Mouse (Mus musculus) lung, embryonic 16.5 days (tissue): ENCODE measurements at regions not wholly inside any gene's neighbourhood (a gene's known extent, or its start where the extent isn't known, plus 50 kb on each side); places are given as distances from the start of the nearest gene placed in this dataset.
"Not testable (repeated sequence)": the region's sequence is repeated elsewhere in the genome, so short reads cannot be mapped to it uniquely, and the experiment has no call there.

ENCODE experiments used
- ATAC-seq: fragments of 200-750 bp; cut with Nextera tagmentation; 2 replicates; pipeline ENCODE4 v1.8.0; 2017; ENCODE audit warnings: low read depth, mild to moderate bottlenecking, moderate library complexity
- H3K27ac ChIP-seq: fragments of 300-500 bp; sonication (generic); 2 replicates; pipeline ENCODE4 v1.5.1; 2014; ENCODE audit warnings: mild to moderate bottlenecking, control low read depth, low read length
- H3K27me3 ChIP-seq: fragments of 300-500 bp; sonication (generic); 2 replicates; pipeline ENCODE4 v1.6.1; 2014; ENCODE audit warnings: low read depth, low read length, mixed read lengths; ENCODE audit not compliant: control insufficient read depth, insufficient read depth
- H3K36me3 ChIP-seq: fragments of 300-500 bp; sonication (generic); 2 replicates; pipeline ENCODE4 v1.6.1; 2014; ENCODE audit warnings: low read length; ENCODE audit not compliant: control insufficient read depth, insufficient read depth
- H3K4me1 ChIP-seq: fragments of 300-500 bp; sonication (generic); replicated peaks from 2 replicates; pipeline ENCODE4 v1.6.1; 2014; ENCODE audit warnings: low read length, mixed read lengths; ENCODE audit not compliant: control insufficient read depth, insufficient read depth
- H3K4me2 ChIP-seq: fragments of 300-500 bp; sonication (generic); 2 replicates; pipeline ENCODE4 v1.6.1; 2014; ENCODE audit warnings: low read depth, low read length, control low read depth
- H3K4me3 ChIP-seq: fragments of 300-500 bp; sonication (generic); 2 replicates; pipeline ENCODE4 v1.5.1; 2014; ENCODE audit warnings: mild to moderate bottlenecking, low read length, control low read depth
- H3K9ac ChIP-seq: fragments of 300-500 bp; sonication (generic); 2 replicates; pipeline ENCODE4 v1.6.1; 2014; ENCODE audit warnings: low read length, control low read depth
- H3K9me3 ChIP-seq: fragments of 300-500 bp; sonication (generic); 2 replicates; pipeline ENCODE4 v1.6.1; 2016; ENCODE audit warnings: low read length; ENCODE audit not compliant: control insufficient read depth
- WGBS: fragments of 180-500 bp; shearing (Covaris S2); extraction: QIAGEN DNeasy Blood & Tissue Kit; methylation state at CpG from one replicate; pipeline ENCODE4 v1.1.7; 2014; 5-methylcytosine and 5-hydroxymethylcytosine counted together

DNA sequence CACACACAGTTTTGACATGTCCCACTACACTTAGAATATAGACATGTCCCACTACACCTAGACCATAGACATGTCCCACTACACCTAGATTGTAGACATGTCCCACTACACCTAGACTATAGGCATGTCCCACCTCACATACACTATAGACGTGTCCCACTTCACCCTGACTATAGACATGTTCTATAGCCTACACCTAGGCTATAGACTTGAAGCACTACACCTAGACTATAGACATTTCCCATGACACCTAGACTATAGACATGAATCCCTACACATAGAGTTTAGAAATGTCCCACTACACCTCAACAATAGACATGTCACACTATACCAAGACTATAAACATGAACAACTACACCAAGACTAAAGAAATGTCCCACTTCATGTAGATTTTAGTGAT, 2580.9 kb downstream of the Gm37988 start:
- Histone ChIP-seq H3K9me3 (no peaks in the 10 kb centered on the region), H3K27me3 (no peaks in the 10 kb centered on the region), H3K4me3 (no peak overlapping the region), H3K36me3 (no peaks in the 10 kb centered on the region), H3K27ac (no peak overlapping the region), H3K4me2 (no peak overlapping the region), H3K4me1 (no peaks in the 10 kb centered on the region), H3K9ac (no peak overlapping the region)
- WGBS = 66% methylated on average over 1 of the region's 1 CpGs
- ATAC-seq = no peak

DNA sequence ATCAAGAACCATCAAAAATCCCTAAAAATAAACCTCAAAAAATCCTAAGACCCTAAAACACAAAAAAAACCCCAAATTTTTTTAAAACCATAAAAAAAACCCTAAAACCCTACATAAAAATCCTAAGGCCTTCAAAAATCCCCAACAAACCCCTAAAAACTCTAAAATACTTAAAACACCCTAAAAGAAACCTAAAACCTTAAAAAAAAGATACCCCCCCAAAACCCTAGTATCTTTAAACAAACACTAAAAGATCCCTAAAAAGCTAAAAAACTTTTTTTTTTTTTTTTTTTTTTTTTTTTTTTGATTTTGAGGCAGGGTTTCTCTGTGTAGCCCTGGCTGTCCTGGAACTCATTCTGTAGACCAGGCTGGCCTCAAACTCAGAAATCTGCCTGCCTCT, 2585.8 kb downstream of the Gm37988 start:
- no peaks in the 10 kb centered on the region for H3K9me3 ChIP-seq

DNA sequence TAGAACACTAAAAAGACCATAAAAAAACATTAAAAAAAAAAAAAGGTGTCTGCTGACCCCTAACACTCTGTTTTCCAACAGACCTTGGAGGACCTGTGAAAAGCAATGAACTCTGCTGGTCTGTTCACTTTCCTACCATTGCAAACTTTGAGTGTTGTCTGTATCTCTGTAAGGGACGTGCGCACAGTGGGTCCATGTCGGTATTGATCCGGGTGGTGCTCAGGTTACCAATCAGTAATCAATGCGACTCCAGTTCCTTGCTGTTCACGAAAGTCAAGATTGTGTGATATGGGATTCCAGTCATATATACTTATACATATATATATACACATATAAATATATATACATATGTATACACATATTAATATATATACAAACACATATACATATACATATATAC, 2586.5 kb downstream of the Gm37988 start:
- H3K4me2 ChIP-seq = no peak overlapping the region
- no peaks in the 10 kb centered on the region for H3K4me1 ChIP-seq
- no peaks in the 10 kb centered on the region for H3K36me3 ChIP-seq
- H3K4me3 ChIP-seq = no peak overlapping the region
- no peak for ATAC-seq
- no peak overlapping the region for H3K9ac ChIP-seq
- H3K9me3 ChIP-seq = no peaks in the 10 kb centered on the region
- no peak overlapping the region for H3K27ac ChIP-seq
- 93% methylated on average over 6 of the region's 6 CpGs for WGBS
- H3K27me3 ChIP-seq = no peaks in the 10 kb centered on the region

More for the DNA sequence above, 2585.8 kb downstream of the Gm37988 start:
- H3K4me3 ChIP-seq = no peak overlapping the region
- no peaks in the 10 kb centered on the region for H3K27me3 ChIP-seq
- H3K27ac ChIP-seq = no peak overlapping the region
- no peak overlapping the region for H3K4me2 ChIP-seq
- no peaks in the 10 kb centered on the region for H3K4me1 ChIP-seq
- H3K9ac ChIP-seq = no peak overlapping the region
- ATAC-seq = no peak
- H3K36me3 ChIP-seq = no peaks in the 10 kb centered on the region

DNA sequence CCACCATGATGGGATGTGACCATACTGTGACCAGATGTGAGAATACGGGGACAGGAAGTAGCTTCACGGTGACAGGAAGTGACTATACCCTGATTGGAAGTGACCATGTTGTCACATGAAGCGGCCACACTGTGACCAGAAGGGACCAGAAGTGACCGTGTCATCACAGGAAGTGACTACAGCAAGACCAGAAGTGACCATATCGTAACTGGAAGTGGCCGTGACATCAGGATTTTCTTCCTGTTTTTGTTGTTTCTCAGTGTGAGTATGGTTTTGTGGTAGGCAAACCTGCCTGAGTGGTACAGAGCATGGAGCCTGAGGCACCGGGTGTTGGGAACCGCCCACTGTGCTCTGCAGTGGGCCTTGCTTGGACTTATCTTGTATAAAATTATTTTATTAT, 2587.8 kb downstream of the Gm37988 start:
- H3K27me3 ChIP-seq = no peaks in the 10 kb centered on the region
- no peak overlapping the region for H3K9ac ChIP-seq
- H3K36me3 ChIP-seq = no peaks in the 10 kb centered on the region
- no peak overlapping the region for H3K4me3 ChIP-seq
- no peaks in the 10 kb centered on the region for H3K9me3 ChIP-seq
- no peak overlapping the region for H3K27ac ChIP-seq
- H3K4me2 ChIP-seq = no peak overlapping the region
- WGBS = 85% methylated on average over 8 of the region's 8 CpGs
- ATAC-seq = no peak
- no peaks in the 10 kb centered on the region for H3K4me1 ChIP-seq

DNA sequence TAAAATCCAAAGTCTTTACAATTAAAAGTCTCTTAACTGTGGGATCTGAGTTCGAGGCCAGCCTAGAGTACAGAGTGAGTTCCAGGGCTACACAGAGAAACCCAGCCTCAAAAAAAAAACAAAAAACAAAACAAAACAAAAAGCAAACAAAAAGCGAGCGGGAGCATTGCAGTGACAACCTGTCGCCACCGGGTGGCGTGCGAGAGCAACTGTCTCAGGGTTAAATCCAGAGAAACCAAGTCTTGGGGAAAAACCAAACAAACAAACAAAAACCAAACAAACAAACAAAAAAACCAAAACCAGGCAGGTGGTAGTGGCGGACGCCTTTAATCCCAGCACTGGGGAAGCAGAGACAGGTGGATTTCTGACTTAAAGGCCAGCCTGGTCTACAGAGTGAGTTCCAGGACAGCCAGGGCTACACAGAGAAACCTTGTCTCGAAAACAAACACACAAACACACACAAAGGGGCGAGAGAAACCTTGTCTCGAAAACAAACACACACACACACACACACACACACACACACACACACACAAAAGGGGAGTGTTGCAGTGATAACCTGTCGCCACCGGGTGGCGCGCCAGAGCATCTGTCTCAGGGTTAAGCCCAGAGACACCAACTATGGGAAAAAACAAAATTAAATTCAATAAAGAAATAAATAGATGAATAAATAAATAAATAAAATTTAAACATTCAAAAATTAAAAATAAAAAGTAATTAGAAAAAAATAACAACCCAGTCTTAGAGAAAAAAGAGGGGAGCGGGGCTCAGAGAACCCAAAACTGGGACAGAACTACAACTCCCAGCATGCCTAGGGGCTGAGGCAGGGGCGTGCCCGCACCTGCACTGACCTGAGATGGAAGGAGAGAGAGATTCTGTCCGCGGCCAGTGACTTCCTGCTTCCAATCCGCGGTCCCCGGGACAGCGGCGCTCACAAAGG, 2589.4 kb downstream of the Gm37988 start:
- peak overlapping the region; percentile 77 for H3K27ac ChIP-seq
- no peaks in the 10 kb centered on the region for H3K36me3 ChIP-seq
- 13% methylated on average over 26 of the region's 26 CpGs for WGBS
- peak; percentile 86 for ATAC-seq
- peak overlapping the region; percentile 51 for H3K4me2 ChIP-seq
- H3K27me3 ChIP-seq = no peaks in the 10 kb centered on the region
- H3K4me3 ChIP-seq = peak overlapping the region; percentile 91
- peak overlapping the region; percentile 73 for H3K9ac ChIP-seq
- no peaks in the 10 kb centered on the region for H3K9me3 ChIP-seq
- no peaks in the 10 kb centered on the region for H3K4me1 ChIP-seq

DNA sequence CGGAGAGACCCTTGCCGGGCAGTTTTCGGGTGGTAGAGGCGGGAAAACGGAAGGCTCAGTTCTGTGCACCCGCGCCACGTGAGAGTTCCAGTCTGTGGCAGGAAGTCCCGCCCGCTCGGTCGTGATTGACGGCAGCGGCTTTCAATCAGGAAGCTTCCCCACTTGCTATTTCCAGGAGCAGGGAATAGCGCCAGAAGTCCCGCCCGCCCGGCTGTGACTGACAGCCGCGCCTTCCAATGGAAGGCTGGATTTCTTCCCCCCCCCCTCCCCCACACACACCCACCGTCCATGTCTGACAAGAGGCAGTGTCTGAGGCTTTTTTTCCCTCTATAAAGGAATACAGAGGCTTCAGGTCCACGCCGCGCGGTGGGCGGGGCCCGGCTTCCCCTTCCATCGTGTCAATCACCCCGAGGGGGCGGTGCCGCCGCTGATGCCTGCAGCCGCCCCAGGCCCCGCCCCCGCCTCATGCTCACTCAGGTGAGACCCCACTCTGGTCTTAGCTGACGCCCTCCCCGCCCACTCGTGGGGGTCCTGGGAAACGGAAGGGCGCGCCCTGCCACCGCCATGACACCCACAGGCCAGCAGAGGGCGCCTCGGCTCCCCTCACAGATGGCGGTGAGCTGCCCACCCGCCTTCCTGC, 2590.2 kb downstream of the Gm37988 start:
- under 1% methylated on average over 41 of the region's 46 CpGs for WGBS
- no peaks in the 10 kb centered on the region for H3K4me1 ChIP-seq

DNA sequence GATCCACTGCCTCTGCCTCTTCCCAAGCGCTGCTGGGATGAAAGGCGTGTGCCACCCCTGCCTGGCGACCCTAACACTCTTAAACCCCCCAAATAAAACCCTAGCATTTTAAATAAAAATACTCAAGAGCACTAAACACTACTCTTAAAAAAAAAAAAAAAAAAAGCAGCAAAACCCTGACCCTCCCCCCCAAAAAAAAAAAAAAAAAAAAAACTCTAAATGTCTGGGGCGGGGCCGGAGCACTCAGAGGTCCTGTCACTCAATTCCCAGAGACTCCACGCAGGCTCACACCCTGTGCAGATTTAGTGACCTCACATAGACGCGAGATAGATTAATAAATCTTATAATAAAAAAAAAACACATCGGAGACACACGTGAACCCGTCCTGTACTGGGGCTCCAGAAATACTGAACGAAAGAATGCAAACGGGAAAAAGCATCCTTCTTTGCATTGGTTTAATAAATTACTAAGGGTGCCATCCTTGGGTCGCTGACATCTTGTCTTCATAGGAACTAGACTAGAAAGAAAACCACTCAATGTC, 2591.1 kb downstream of the Gm37988 start:
- no peak for ATAC-seq
- H3K4me3 ChIP-seq = peak overlapping the region; percentile 73
- H3K27ac ChIP-seq = peak overlapping the region; percentile 77
- H3K9me3 ChIP-seq = no peaks in the 10 kb centered on the region
- H3K27me3 ChIP-seq = no peaks in the 10 kb centered on the region
- no peaks in the 10 kb centered on the region for H3K36me3 ChIP-seq
- 40% methylated on average over 14 of the region's 14 CpGs for WGBS
- H3K4me2 ChIP-seq = peak overlapping the region; percentile 79
- peak overlapping the region; percentile 81 for H3K9ac ChIP-seq
- H3K4me1 ChIP-seq = no peaks in the 10 kb centered on the region

More for the DNA sequence above, 2590.2 kb downstream of the Gm37988 start:
- no peaks in the 10 kb centered on the region for H3K36me3 ChIP-seq
- no peaks in the 10 kb centered on the region for H3K27me3 ChIP-seq
- H3K9ac ChIP-seq = peak overlapping the region; percentile 81
- H3K27ac ChIP-seq = peak overlapping the region; percentile 77
- peak overlapping the region; percentile 91 for H3K4me3 ChIP-seq
- ATAC-seq = peak; percentile 99
- H3K4me2 ChIP-seq = peak overlapping the region; percentile 79
- H3K9me3 ChIP-seq = no peaks in the 10 kb centered on the region

DNA sequence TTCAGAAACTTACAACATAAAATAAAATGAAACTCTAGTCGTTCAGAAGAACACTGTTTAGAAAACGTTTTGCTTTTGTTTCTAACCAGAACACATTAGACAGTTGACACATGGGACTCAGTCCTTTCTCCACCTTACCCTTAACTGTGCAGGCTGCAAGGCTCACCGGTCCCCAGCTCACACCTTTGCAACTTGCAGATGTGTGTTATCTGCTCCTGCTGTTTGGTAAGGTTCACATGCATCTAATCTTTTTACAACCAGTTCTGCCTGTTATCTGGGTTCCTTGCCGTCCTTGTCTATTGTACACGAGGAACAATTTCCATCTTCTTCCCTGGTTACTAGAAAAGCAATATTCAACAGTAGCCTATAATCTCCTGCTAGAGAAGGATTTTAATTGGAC, 2598.0 kb downstream of the Gm37988 start:
- H3K4me1 ChIP-seq, H3K27me3 ChIP-seq, H3K9ac ChIP-seq, H3K4me3 ChIP-seq, H3K4me2 ChIP-seq, H3K27ac ChIP-seq, ATAC-seq, H3K9me3 ChIP-seq, H3K36me3 ChIP-seq: not testable (repeated sequence)
- WGBS = 56% methylated on average over 5 of the region's 5 CpGs

DNA sequence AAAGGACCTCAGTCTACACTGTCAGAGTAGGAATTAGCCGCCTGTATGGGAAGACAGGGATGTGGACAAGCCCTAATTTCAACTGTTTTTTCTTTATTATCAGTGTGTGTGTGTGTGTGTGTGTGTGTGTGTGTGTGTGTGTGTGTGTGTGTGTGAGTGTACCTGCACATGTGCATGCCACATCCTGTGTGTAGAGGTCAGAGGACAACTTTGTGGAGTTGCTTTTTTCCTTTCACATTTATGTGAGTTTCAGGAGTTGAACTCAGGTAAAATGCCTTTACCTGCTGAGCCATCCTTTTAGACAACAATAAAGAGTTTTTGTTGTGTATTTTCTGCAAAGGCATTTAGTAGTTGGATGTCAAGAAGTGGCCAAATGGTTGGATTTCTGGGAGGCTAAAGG, 2606.8 kb downstream of the Gm37988 start:
- Histone ChIP-seq H3K27me3 (no peaks in the 10 kb centered on the region), H3K4me2 (no peak overlapping the region)
- 64% methylated on average over 1 of the region's 1 CpGs for WGBS

More for the DNA sequence above, 2606.8 kb downstream of the Gm37988 start:
- no peaks in the 10 kb centered on the region for H3K9me3 ChIP-seq
- no peaks in the 10 kb centered on the region for H3K4me1 ChIP-seq
- no peak overlapping the region for H3K27ac ChIP-seq
- ATAC-seq = no peak
- no peak overlapping the region for H3K4me3 ChIP-seq
- no peaks in the 10 kb centered on the region for H3K36me3 ChIP-seq
- H3K9ac ChIP-seq = no peak overlapping the region
